Mouse (Mus musculus) olfactory bulb, adult 2 months (tissue): ENCODE data around the gene St7. TPM values are rescaled to one million over a fixed set of nuclear protein-coding genes. Genes with fewer than 3 reads are reported as not detected.
A peak's percentile ranks its signal among the peaks of the same experiment; 100 is the strongest.

Experiments
- H3K27ac ChIP-seq: fragments of 200-500 bp; 2 replicates; pipeline ENCODE4 v1.5.1; 2012; ENCODE audit warnings: low read depth, low read length; ENCODE audit not compliant: insufficient read depth
- H3K4me1 ChIP-seq: fragments of 200-500 bp; 2 replicates; pipeline ENCODE4 v1.6.1; 2012; ENCODE audit warnings: low read length; ENCODE audit not compliant: control insufficient read depth, insufficient read depth
- H3K4me3 ChIP-seq: fragments of 200-500 bp; 2 replicates; pipeline ENCODE4 v1.5.1; 2012; ENCODE audit warnings: mild to moderate bottlenecking, low read depth, low read length, moderate library complexity; ENCODE audit not compliant: insufficient read depth
- CTCF ChIP-seq: fragments of 200-500 bp; IDR thresholded peaks from 2 replicates; pipeline ENCODE4 v1.5.1; 2012; ENCODE audit warnings: low read depth, mild to moderate bottlenecking, low read length, moderate library complexity; ENCODE audit not compliant: insufficient read depth
- POLR2A ChIP-seq: fragments of 200-500 bp; IDR thresholded peaks from 2 replicates; pipeline ENCODE4 v1.6.1; 2012; ENCODE audit warnings: mild to moderate bottlenecking, low read depth, low read length, moderate library complexity; ENCODE audit not compliant: insufficient read depth
- WGBS: fragments of 180-500 bp; shearing (Covaris S2); methylation state at CpG from one replicate; pipeline ENCODE4 v1.1.7; 2018; 5-methylcytosine and 5-hydroxymethylcytosine counted together
- polyA plus RNA-seq: library from polyadenylated mRNA; stranded (reverse); fragments of >200 nt; gene quantifications from 2 replicates; pipeline ENCODE4 v1.2.4, GENCODE M21; 2012; ENCODE audit warnings: low replicate concordance; ENCODE audit not compliant: missing spikeins, insufficient read depth, insufficient read length

Gene St7
- polyA plus RNA-seq, 1 experiment = not detected

DNA sequence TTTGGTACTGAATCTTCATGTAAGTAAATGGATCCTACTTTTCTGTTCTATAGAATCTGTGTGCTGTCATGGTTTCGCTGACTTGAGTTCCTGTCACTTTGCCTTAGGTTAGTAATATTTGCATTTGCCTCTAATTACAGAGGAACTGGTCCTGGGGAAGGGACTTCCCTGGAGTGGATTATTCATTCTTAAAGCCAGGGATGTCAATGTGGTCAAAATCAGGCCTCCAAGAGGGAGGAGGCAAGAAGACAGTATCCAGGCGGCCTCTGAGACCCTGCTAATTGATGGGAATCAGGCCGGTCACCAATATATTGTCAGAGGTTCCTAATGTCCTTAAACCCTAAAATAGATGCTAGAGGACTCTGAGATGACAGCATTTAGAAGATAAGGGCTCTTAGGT is 56.9 kb downstream of the St7 start:
- H3K27ac ChIP-seq = peak overlapping the region; percentile 97
- 20% methylated on average over 3 of the region's 3 CpGs for WGBS
- 0 out of 2 replicates have a peak, but pooled peaks cover 3% of the 10 kb centered on the region for H3K4me1 ChIP-seq
- TF ChIP-seq POLR2A (no peak), CTCF (no peak)
- peak overlapping the region; percentile 92 for H3K4me3 ChIP-seq

DNA sequence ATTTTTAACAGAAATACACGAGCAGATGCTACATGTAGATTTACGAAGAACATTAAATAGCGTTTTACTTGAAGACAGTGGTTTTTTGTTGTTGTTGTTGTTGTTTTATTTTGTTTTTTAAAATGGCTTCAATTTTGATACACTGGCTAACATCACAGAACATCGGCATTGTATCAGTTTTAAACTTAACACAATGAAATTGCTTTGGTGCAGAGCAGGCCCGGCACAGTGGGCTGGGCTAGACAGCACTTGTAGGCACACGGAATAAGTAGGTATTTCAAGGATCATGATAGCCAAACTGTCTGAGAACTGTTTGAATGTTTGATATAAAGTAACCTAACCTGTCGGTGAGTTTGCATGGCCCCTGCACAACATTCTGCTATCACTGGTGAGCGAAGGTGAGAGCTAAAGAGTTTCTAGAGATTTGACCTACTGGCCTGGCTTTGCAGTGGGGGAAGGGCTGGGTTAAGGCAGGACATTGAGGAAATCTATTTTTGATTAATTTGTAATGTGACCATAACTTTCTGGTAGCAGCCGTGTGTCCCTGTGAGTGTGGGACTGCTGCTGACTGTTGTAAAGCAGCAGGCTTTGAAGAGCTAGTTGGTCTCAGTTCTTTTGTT is 57.4 kb downstream of the St7 start:
- H3K4me3 ChIP-seq = peak overlapping the region; percentile 40
- H3K4me1 ChIP-seq = 0 out of 2 replicates have a peak, but pooled peaks cover 3% of the 10 kb centered on the region
- WGBS = 20% methylated on average over 9 of the region's 9 CpGs
- H3K27ac ChIP-seq = peak overlapping the region; percentile 20
- TF ChIP-seq POLR2A (no peak), CTCF (no peak)

DNA sequence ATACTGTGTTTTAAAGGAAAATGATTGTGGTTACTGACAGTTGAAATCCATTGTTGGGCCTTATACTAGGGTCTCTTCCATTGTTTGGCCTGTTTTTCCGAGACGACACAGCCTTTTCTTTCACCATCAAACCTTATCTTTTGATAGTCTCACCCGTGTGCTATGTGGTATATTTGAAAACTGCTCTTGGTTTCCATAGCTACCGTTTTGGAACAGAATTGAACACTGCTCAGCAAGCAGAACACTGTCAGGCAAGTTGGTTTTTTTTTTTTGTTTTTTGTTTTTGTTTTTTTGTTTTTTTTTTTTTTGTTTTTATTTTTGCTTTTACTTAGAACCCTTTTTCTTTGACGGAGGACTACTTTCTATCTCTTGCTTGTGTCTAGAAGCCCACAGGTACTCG is 58.2 kb downstream of the St7 start:
- TF ChIP-seq POLR2A = no peak
- no peak for TF ChIP-seq CTCF
- Histone ChIP-seq H3K4me1 (0 out of 2 replicates have a peak, but pooled peaks cover 3% of the 10 kb centered on the region), H3K27ac (no peak overlapping the region; the same call in 1 of the 2 replicates), H3K4me3 (peak overlapping the region; percentile 25; the same call in 1 of the 2 replicates)
- 21% methylated on average over 6 of the region's 6 CpGs for WGBS

DNA sequence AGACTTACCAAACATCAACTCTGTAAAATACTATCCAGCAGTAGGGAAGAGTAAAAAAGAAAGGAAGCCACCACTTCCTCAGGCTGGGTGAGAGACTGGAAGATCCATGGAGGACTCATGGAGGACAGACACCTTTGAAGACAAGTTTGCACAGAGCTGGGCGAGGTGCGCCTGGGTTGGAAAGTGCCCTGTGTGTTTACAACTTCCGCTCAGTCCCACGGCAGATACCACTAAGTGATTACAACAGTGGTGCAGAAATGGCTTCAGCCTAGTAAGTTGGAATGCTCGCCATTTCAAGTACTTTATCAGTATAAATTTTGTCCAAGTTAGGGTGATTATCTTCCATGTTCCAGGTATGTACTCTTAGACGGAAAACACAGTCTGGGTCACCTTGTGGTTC is 63.2 kb downstream of the St7 start:
- WGBS = 95% methylated on average over 6 of the region's 6 CpGs
- 0 out of 2 replicates have a peak, but pooled peaks cover 2% of the 10 kb centered on the region for H3K4me1 ChIP-seq
- H3K27ac ChIP-seq = no peak overlapping the region
- H3K4me3 ChIP-seq = no peak overlapping the region
- TF ChIP-seq CTCF = no peak

DNA sequence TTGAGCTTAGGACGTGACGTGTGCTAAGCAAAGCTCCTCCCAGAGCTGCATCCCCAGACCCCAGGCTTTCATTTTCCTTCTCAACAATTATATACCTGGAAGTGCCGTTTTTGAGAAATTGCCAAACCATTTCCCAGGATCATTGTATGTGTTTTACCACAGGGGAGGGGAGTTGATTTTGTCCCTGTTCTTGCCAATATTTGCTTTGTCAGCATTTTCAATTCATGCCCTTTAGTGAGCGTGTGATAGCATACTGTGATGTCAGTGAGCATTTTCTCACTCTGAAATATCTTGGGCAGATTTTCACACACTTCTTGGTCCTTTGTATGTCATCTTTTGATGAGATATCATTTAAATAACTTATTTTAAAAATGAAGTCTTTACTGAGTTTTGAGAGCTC is 65.8 kb downstream of the St7 start:
- Histone ChIP-seq H3K4me3 (no peak overlapping the region), H3K27ac (no peak overlapping the region), H3K4me1 (0 out of 2 replicates have a peak, but pooled peaks cover 2% of the 10 kb centered on the region)
- TF ChIP-seq CTCF (no peak), POLR2A (no peak)
- 81% methylated on average over 4 of the region's 4 CpGs for WGBS

DNA sequence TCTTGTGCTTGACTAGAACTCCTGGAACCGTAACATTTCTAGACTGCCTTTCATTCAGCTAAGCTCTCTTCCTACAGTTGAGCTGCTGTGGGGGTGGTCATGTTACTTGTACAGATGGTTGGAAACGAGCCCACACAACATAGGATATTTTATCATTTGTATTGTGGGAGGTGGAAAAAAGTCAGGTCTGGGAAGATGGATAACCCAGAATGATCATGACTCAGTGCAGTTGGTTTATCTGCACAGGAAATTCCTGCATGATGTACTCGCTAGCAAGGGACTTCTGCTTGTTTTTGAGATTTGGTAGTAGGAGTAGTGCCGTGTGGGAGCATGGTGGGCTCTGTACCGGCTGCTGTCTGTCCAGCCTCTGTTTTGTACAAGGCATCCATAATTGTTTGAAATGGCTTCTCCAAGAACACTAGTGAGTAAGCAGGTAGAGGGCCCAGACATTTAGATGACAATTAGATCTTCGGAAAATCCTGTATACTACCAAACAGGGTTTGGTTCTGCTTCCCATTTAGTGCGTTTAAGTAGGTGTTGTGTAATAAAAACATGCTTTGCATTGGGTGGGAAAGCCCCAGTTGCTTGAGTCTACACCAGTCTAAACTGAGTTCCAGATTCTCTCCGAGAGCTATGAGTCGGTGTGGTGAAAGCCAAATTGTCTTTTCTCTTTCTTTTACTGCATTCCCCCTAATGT is 71.4 kb downstream of the St7 start:
- Histone ChIP-seq H3K4me3 (no peak overlapping the region), H3K4me1 (0 out of 2 replicates have a peak, but pooled peaks cover 1% of the 10 kb centered on the region), H3K27ac (no peak overlapping the region)
- no peak for TF ChIP-seq POLR2A
- TF ChIP-seq CTCF = no peak
- WGBS = 42% methylated on average over 9 of the region's 9 CpGs

DNA sequence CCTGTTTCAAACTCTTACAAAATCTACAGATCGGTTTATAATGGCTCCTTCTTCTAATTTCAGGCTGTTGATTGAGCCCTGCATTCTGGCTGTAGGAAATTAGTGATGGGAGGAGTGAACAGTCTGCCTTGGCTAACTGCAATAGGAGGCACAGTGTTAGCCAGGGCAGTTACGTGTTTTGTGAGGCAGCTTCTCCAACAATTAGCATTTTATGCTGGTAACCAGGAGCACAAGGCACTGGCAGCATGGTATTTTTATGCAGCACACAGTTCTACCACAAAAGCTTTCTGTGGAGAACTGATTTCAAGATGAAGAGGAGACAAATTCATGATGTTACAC is 71.9 kb downstream of the St7 start:
- no peak for TF ChIP-seq CTCF
- no peaks in the 10 kb centered on the region for H3K4me1 ChIP-seq
- WGBS = 24% methylated on average over 2 of the region's 2 CpGs
- H3K27ac ChIP-seq = no peak overlapping the region
- no peak overlapping the region for H3K4me3 ChIP-seq

DNA sequence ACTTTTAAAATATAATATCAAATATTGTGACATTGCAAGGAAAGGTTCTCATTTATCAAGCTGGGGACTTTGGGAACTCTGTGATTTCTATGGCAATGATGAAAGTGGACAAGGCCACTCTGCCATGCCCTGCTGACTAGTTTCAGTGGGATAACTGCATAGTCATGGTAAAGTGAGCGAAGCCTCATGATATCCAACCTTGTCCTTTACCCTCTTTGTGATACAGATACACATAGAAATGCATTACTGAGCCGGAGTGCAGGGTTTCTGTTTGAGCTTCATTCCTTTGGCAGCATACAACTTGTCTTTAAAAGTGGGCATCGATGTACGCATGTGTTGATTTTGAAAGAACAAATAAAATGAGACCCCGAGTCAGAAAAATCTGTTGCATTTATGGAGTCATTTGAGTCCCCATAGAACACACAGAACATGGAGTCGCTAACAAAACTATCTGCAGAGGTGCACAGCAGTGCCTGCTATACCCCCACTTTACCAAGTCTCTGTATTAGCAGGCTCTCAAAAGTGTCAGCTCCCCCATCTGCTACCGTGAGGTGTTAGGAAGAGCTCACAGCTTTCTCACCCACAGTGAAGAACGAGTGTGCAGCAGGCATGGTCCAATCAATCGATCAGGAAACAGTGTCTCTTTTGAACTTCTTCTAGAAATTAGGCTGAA is 77.4 kb downstream of the St7 start:
- Histone ChIP-seq H3K27ac (no peak overlapping the region), H3K4me3 (no peak overlapping the region), H3K4me1 (peaks cover 6% of the 10 kb centered on the region)
- no peak for TF ChIP-seq POLR2A
- TF ChIP-seq CTCF = no peak
- WGBS = 54% methylated on average over 9 of the region's 9 CpGs

DNA sequence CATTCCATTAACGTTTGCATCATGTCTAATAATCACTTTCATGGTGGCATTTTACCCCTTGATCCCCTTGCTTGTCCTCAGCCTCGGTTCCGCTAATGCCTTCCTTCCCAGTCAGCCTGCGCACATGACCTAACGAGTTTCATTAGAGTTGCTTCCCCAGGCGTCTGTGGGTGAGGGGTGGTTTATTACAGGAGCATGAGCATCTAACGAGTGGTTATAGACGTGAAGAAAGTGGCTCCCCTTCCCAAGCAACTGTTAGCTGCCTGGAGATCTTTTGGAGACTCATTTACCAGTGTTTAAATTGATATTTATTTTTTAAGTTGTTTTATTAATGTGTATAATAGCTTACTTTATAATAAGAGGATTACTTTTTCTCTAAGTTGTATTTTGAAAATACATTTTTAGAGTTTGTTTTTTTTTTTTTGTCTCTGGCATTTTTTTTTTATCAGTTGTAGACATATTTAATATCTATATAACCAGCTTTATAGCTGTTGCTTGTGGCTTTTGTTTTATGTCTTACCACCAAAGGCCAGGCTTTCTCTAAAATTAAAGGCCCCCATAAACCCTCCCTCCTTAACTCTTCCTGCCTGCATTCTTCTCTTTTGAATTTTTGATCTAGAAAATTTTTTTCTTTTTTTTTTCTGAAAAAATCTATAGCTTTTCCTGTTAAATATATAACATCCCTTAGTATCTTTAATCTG is 78.1 kb downstream of the St7 start:
- WGBS = 20% methylated on average over 8 of the region's 8 CpGs
- no peak overlapping the region for H3K27ac ChIP-seq
- no peak overlapping the region for H3K4me3 ChIP-seq
- peaks cover 6% of the 10 kb centered on the region for H3K4me1 ChIP-seq
- TF ChIP-seq CTCF (no peak), POLR2A (no peak)
